Mouse (Mus musculus) liver, adult (tissue): Measurements from ENCODE around the gene Nmral1.

Source experiments
- GATA4 ChIP-seq: IDR thresholded peaks from 2 replicates; pipeline ENCODE4 v1.6.1; 2014; ENCODE audit warnings: mild to moderate bottlenecking, low read length; ENCODE audit not compliant: insufficient replicate concordance

Nmral1 gene

DNA sequence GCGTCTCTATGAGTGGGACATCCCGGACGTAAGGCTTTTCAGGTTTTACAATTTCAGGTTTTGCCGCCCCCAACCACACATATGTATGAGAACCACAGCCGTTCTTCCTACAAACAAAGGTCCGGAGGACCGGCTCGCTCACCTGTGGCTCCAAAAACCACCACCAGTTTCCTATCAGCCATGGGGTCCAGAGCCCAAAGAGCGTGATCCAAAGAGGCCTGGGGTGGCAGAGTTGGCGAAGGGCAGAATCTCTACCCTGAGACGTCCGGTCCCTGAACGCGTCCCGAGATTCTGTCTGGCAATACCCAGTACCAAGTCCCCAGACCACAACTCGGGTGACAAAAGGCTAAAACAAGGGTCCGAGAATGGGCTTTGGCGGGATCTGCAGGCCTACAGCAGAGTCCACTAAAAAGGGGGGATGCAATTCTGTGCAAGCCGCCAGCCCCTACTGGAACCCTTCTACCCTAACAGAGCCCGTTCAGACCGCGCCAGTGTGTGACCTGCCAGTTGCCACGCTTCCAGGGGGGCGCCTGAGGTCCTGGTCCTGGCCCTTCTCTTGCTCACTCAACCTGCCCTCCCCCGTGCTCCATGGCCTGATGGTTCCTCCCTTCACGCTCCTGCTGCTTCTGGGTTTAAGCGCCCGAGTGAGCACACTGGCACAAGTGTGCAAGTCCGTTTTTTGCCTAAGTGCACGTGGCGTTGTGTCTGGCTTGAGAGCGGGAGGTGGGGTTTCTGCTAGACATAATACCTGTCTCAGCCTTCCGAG lies at the start of gene Nmral1:
TSS of gene Nmral1 (minus strand) at position 604 of the 766 bp plus-strand sequence.
- no peak for TF ChIP-seq GATA4

DNA sequence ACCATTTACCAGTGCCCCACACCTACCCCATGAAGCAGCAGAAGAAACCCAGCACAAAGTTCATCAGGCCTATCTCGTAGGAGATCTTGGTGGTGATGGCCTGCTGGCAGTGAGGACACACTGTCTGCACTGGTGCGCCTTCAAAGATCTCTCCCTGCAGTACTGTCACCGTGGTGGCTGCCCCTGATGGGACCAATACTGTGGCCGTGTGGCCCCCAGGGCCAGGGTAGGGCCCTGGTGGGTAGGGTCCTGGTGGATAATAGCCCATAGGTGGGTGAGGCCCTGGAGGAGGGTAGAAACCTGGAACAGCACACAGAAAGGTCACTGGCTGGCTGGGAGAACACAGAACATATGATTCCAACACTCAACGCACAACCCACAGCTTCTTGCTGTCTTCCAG lies 49.6 kb upstream of the Nmral1 start:
- no peak for TF ChIP-seq GATA4

DNA sequence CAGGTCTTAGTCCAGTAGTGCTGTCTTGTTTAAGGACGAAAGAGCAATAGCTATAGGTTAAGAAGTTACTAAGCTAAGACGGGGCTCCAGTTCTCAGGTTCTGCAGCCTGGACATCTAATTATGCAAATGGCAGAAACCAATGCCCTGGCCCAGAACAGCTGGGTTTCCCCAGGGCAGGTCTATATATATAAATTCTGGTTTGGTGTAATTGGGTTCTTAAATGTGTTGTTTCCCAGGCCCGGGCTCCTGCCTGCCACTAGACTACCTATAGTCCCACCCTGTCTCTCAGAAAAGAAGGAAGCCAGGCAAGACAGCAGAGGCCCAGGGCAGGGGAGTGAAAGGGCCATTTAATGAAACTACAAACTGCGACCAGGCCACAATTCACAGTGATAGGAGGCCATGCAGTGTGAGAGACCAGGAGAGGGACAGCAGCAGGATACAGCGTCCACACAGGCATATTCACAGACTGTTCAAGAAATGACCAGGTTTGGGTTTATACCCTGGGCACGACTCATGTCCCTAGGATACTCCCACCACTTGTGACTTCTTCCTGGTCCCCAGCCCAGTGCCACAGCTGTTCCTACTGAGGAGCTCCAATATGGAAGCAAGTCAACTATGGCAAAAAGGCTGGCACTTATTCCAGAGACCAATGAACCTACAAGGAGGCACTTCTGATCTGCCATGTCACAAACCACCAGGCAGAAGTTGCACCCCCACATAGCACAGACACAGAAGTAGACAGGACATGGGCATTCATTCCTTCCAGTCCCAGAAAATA lies 48.0 kb upstream of the Nmral1 start:
- TF ChIP-seq GATA4 = no peak

DNA sequence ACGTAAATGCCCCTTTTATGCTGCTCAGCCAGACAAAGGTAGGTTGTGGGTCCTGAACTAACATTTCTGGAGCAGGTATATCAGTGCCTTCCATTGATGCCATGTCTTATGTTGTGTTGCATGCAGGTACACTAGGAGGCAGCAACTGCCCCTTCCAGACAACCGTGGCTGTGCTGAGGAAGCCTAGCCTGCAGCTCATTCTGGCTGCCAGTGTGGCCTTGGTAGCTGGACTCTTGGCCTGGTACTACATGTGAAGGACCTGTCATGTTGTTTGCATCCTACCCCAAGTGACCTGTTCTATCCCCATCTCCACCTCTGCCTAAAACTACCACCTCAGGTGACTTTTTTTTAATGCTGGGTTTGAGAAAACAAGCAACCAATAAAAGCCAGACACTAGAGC lies 46.7 kb upstream of the Nmral1 start:
- TF ChIP-seq GATA4 = no peak

DNA sequence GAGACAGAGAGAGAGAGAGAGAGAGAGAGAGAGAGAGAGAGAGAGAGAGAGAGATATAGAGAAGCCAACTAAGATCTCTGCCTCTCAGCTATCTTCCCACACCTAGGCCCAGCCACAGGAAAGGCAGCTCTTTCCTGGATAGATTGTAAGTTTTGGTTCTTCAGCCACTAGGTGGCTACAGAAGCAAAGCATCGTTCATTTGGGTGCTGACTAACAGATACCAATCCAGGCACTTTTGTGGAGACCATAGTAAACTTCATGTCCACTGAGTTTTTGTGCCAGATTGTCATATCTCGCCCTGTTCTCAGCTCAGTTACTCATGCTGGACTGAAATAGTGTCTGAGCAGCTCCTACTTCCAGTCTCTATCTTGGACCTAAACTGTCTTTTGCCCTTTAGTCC lies 44.1 kb upstream of the Nmral1 start:
- peak; percentile 31; the same call in 1 of the 2 replicates for TF ChIP-seq GATA4

DNA sequence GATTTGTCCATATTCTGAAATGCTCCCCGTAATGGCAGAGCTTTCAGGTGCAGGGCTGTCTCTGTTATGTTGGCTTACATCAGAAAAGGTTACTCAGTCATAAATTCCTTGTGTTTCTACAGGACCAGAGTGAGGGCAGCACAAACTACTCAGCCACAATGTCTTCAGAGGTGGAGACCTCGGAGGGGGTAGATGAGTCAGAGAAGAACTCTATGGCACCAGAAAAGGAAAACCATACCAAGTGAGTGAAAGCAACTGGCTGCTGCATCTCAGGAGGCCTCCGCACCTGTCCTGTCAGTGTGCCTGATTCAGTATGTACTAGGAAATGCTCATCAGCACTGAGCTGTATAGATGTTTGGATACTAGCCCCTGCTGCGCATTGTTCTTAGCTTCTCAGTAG lies 43.3 kb upstream of the Nmral1 start:
- no peak for TF ChIP-seq GATA4

DNA sequence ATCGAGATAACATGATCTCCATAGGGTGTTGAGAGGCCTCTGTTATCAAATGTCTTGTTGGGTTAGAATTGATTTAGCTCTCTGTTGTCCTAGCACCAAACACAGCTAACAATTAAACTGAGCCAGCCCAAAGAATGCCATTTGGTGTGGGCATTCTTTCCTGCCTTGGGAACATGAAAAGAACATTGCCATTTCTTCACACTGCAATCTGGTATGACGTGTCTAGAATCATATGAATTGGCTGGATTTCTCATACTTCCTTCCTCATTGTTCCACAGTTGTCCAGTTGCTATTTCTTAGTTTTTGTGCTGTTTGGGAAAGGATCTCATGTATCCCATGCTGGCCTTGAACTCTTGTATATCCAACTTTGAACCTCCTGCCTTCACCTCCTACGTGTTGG lies 34.9 kb upstream of the Nmral1 start:
- 0 out of 2 replicates have a peak, but pooled peaks have one; percentile 20 for TF ChIP-seq GATA4

DNA sequence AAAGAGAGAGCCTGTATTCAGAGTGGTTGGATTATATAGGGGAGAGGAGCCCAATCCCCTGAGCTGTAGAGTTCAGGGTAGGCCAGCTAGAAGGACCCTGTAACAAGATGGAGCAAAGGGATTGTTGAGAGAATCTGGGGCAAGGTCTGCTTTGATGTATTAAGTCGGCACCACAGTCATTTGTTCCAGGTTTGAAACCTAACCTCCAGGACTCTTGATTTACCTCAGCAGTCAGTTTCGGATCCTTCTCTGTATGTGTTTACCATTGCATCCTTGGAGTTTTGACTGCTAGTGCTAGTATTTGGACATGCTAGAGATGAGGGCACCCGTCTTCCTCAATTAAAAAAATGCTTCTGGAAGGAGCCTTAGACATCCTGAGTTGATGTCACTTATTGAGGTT lies 33.0 kb upstream of the Nmral1 start:
- no peak for TF ChIP-seq GATA4

DNA sequence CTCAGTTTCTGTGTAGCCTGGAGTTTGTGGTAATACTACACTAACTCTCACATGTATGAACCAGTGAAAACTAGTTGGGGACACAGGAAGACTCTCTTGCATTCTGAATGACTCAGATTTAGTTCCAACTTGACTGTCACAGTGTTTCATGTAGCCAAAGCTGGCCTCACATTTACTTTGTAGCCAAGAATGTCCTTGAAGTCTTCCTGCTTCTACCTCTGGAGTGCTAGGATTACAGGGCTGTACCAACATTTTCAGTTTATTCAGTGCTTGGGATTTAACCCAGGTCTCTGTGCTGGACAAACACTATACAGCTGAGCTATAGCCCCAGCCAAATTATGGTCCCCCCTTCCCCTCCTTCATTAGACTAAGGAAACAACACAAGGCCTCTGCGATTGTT lies 23.0 kb upstream of the Nmral1 start:
- TF ChIP-seq GATA4 = no peak

DNA sequence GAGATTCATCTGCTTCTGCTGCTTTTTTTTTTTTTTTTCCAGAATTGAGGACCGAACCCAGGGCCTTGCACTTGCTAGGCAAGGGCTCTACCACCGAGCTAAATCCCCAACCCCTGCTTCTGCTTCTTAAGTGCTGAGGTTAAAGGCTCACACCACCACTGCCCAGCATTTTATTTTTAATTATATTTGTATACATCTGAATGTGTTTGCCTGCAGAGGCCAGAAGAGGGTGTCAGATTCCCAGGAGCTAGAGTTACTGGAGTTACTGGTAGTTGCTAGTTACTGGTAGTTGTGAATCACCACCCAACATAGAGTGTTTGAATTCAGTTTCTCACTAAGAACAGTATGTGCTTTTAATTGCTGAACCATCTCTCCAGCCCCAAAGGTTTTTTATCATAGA lies 20.8 kb upstream of the Nmral1 start:
- TF ChIP-seq GATA4 = no peak

DNA sequence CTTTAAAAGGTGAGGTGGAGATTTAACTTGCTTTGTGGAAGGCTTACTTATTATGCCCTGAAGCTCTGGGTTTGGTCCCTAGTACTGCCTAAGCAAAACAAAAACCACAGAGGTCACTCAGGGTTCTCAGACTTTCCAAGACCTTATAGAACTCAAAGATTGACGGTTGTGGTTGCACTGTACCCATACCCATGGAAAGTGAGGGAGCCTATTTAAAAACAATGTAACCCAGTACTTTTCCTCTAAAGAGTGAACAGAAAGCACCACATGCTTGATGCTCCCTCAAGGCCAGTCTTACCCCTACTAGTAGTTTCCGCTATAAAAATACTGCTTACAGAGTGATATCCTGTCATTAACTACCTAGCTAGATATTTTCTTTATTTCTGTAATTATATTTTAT lies 17.1 kb upstream of the Nmral1 start:
- no peak for TF ChIP-seq GATA4

DNA sequence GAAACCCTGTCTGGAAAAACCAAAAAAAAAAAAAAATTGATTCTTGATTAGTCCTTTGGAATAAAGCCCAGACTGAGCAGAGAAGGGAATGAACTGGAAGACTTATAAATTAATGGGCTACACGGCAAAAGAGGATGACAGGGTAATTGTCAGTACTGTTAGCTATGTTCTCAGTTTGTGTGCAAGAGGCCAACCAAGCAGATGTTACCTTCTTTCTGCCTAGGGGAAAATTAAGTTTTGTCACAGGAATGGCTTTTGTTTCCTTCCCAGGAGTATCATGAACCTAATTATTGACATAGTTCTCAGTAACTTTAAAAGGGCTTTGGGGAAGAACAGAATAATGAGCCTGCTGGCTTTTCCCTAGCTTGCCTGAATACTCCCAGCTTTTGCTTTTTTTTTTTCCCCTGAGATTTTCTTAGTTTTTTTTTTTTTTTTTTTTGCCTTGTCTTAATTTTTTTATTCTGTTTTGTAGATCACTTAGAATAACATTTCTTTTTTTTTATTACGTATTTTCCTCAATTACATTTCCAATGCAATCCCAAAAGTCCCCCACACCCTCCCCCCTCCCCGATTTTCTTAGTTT lies 11.7 kb upstream of the Nmral1 start:
- TF ChIP-seq GATA4 = no peak

DNA sequence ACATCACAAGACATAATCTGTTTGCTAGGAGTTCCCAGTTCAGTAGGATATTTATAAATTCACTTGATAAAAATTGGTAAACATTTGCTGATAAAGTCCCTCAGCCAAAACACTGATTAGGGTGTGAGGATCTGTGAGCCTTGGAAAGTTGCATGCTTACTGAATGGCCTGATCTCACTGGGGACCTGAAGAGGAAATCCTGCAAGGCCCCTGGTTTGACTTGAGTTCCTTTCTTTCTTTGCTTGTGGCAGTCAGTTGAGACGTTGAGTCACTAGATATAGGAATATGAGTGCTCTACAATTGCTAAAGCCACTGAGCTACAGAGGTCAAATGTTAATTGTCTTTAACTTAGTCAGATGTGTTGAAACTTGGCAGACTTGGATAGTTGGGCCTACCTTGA lies 8.8 kb upstream of the Nmral1 start:
- peak; percentile 90 for TF ChIP-seq GATA4

DNA sequence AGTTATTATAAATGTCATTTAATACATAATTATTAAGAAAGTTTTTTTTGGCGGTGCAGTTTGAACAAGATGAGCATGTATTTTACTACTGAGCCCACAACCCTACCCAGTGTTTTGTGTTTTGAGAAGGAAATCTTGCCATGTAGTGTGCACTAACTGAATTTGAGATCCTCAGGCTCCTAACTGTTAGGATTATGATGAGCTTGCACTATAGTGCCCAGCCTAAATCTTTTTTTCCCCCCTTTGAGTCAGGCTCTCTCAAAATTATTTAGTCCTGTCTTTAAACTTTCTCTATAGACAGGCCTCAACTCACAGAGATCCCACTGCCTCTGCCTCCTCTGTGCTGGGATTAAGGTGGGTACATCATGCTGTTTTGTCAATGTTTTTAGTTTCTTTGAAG lies 8.4 kb upstream of the Nmral1 start:
- TF ChIP-seq GATA4 = no peak

DNA sequence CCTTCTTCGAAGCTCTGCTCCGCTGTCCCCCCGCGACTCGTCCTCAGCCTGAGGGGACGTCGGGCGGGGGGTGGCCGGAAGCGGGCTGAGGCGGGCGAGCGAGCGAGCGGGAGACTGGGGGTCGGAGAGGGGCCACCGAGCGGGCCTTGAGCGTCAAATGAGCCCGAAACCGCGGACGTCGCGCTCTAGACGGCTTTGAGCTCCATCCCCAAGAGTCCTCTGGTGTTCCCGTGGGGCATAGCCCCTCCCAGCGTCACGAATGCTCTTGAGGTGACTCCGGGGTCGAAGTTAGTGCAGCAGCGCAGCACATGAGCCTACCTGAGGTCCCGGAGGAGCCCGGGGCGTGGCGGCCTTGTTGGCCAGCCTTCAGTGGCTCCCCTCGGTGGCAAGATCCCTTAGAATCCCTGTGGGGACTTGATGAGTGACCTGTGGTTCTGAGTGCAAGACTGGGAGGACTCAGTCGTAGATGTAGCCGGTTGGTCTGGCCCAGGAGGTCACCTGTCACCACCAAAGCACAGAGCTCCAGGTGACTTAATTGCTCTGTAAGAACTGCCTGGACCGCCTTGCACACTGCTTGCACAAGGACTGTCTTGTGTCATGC lies 7.5 kb upstream of the Nmral1 start:
- no peak for TF ChIP-seq GATA4
